Mouse (Mus musculus): ENCODE measurements around the gene Pcyox1. TPM values are rescaled to one million over a fixed set of nuclear protein-coding genes. Genes with fewer than 3 reads are reported as not detected.
A peak's percentile ranks its signal among the peaks of the same experiment; 100 is the strongest.

The Pcyox1 gene
- polyA plus RNA-seq, 1 experiment from 2014 or later = 107 TPM

- Histone ChIP-seq H3K4me2 (peak overlapping the region; percentile 84), H3K4me3 (ENCODE audit: low read depth, low read length) (peak overlapping the region; percentile 65), H3K9me3 (ENCODE audit: control insufficient read depth, low read length) (no peaks in the 10 kb centered on the region), H3K27ac (ENCODE audit: low read depth, low read length) (no peak overlapping the region; the same call in 1 of the 2 replicates), H3K4me1 (ENCODE audit: control insufficient read depth, insufficient read depth, low read length) (peaks cover 18% of the 10 kb centered on the region), H3K36me3 (ENCODE audit: control insufficient read depth, insufficient read depth, low read length) (no peaks in the 10 kb centered on the region), H3K27me3 (ENCODE audit: control insufficient read depth, insufficient read depth, low read length) (no peaks in the 10 kb centered on the region), H3K9ac (ENCODE audit: low read length) (peak overlapping the region; percentile 84)
- DNase-seq (ENCODE audit: low spot score, missing footprints) (no peak), ATAC-seq (ENCODE audit: low FRiP score) (no peak; the same call in 1 of the 2 replicates)
- 47% methylated on average over 25 of the region's 25 CpGs for WGBS
Observed at GRCm38 (mm10) chr6:86366125-86366852, 30.7 kb downstream of the Pcyox1 start.

- Histone ChIP-seq H3K4me2 (peak within 1 kb of the TSS; percentile 84), H3K4me1 (ENCODE audit: control insufficient read depth, insufficient read depth, low read length) (peaks cover 14% of the 10 kb centered on the region), H3K27ac (ENCODE audit: low read depth, low read length) (no peak within 1 kb of the TSS; the same call in 1 of the 2 replicates), H3K4me3 (ENCODE audit: low read depth, low read length) (peak within 1 kb of the TSS; percentile 65), H3K9me3 (ENCODE audit: control insufficient read depth, low read length) (no peaks in the 10 kb centered on the region), H3K27me3 (ENCODE audit: control insufficient read depth, insufficient read depth, low read length) (no peaks in the 10 kb centered on the region), H3K36me3 (ENCODE audit: control insufficient read depth, insufficient read depth, low read length) (no peaks in the 10 kb centered on the region), H3K9ac (ENCODE audit: low read length) (peak within 1 kb of the TSS; percentile 84)
- peak; percentile 96 for ATAC-seq (ENCODE audit: low FRiP score)
- DNase-seq (ENCODE audit: low spot score, missing footprints) = peak; percentile 100
- under 1% methylated on average over 68 of the region's 76 CpGs for WGBS
Observed at GRCm38 (mm10) chr6:86365371-86366124, 31.4 kb downstream of the Pcyox1 start, which contains the start of gene Fam136a. TSS of gene Fam136a (plus strand) at chr6:86365646.

- Histone ChIP-seq H3K4me3 (ENCODE audit: low read depth, low read length) (peak overlapping the region; percentile 65), H3K27ac (ENCODE audit: low read depth, low read length) (no peak overlapping the region; the same call in 1 of the 2 replicates), H3K9ac (ENCODE audit: low read length) (peak overlapping the region; percentile 68), H3K9me3 (ENCODE audit: control insufficient read depth, low read length) (no peaks in the 10 kb centered on the region), H3K4me2 (peak overlapping the region; percentile 84), H3K4me1 (ENCODE audit: control insufficient read depth, insufficient read depth, low read length) (peaks cover 12% of the 10 kb centered on the region), H3K27me3 (ENCODE audit: control insufficient read depth, insufficient read depth, low read length) (no peaks in the 10 kb centered on the region), H3K36me3 (ENCODE audit: control insufficient read depth, insufficient read depth, low read length) (no peaks in the 10 kb centered on the region)
- 5% methylated on average over 17 of the region's 17 CpGs for WGBS
- ATAC-seq (ENCODE audit: low FRiP score) = peak; percentile 52
- peak; percentile 97 for DNase-seq (ENCODE audit: low spot score, missing footprints)
Observed at GRCm38 (mm10) chr6:86364442-86365141, 32.4 kb downstream of the Pcyox1 start.

GRCm38 (mm10) chr6:86361373-86361772 is 35.6 kb downstream of the Pcyox1 start:
- WGBS = 87% methylated on average over 7 of the region's 7 CpGs
- no peaks in the 10 kb centered on the region for H3K27me3 ChIP-seq (ENCODE audit: control insufficient read depth, insufficient read depth, low read length)
- no peak for DNase-seq (ENCODE audit: low spot score, missing footprints)

GRCm38 (mm10) chr6:86360691-86361090 is 36.3 kb downstream of the Pcyox1 start:
- H3K4me1 ChIP-seq (ENCODE audit: control insufficient read depth, insufficient read depth, low read length) = 0 out of 2 replicates have a peak, but pooled peaks cover 5% of the 10 kb centered on the region
- 67% methylated on average over 7 of the region's 7 CpGs for WGBS
- H3K4me2 ChIP-seq = no peak overlapping the region

More at GRCm38 (mm10) chr6:86361373-86361772, 35.6 kb downstream of the Pcyox1 start:
- H3K4me3 ChIP-seq (ENCODE audit: low read depth, low read length) = no peak overlapping the region
- no peak overlapping the region for H3K9ac ChIP-seq (ENCODE audit: low read length)
- no peak overlapping the region for H3K4me2 ChIP-seq
- no peak for ATAC-seq (ENCODE audit: low FRiP score)
- H3K36me3 ChIP-seq (ENCODE audit: control insufficient read depth, insufficient read depth, low read length) = no peaks in the 10 kb centered on the region
- no peaks in the 10 kb centered on the region for H3K9me3 ChIP-seq (ENCODE audit: control insufficient read depth, low read length)
- H3K4me1 ChIP-seq (ENCODE audit: control insufficient read depth, insufficient read depth, low read length) = peaks cover 8% of the 10 kb centered on the region
- no peak overlapping the region for H3K27ac ChIP-seq (ENCODE audit: low read depth, low read length)

GRCm38 (mm10) chr6:86356956-86357355 is 40.0 kb downstream of the Pcyox1 start:
- DNase-seq (ENCODE audit: low spot score, missing footprints) = no peak
- Histone ChIP-seq H3K9ac (ENCODE audit: low read length) (no peak overlapping the region), H3K9me3 (ENCODE audit: control insufficient read depth, low read length) (no peaks in the 10 kb centered on the region), H3K27me3 (ENCODE audit: control insufficient read depth, insufficient read depth, low read length) (no peaks in the 10 kb centered on the region), H3K36me3 (ENCODE audit: control insufficient read depth, insufficient read depth, low read length) (no peaks in the 10 kb centered on the region), H3K27ac (ENCODE audit: low read depth, low read length) (no peak overlapping the region), H3K4me2 (no peak overlapping the region), H3K4me1 (ENCODE audit: control insufficient read depth, insufficient read depth, low read length) (no peaks in the 10 kb centered on the region), H3K4me3 (ENCODE audit: low read depth, low read length) (no peak overlapping the region)
- ATAC-seq (ENCODE audit: low FRiP score) = no peak
- WGBS = 86% methylated on average over 9 of the region's 9 CpGs

More at GRCm38 (mm10) chr6:86360691-86361090, 36.3 kb downstream of the Pcyox1 start:
- Histone ChIP-seq H3K27ac (ENCODE audit: low read depth, low read length) (no peak overlapping the region), H3K9ac (ENCODE audit: low read length) (no peak overlapping the region), H3K36me3 (ENCODE audit: control insufficient read depth, insufficient read depth, low read length) (no peaks in the 10 kb centered on the region), H3K27me3 (ENCODE audit: control insufficient read depth, insufficient read depth, low read length) (no peaks in the 10 kb centered on the region), H3K9me3 (ENCODE audit: control insufficient read depth, low read length) (no peaks in the 10 kb centered on the region), H3K4me3 (ENCODE audit: low read depth, low read length) (no peak overlapping the region)
- ATAC-seq (ENCODE audit: low FRiP score) (no peak), DNase-seq (ENCODE audit: low spot score, missing footprints) (no peak)

GRCm38 (mm10) chr6:86354948-86355347 is 42.0 kb downstream of the Pcyox1 start:
- Histone ChIP-seq H3K27me3 (ENCODE audit: control insufficient read depth, insufficient read depth, low read length) (no peaks in the 10 kb centered on the region), H3K36me3 (ENCODE audit: control insufficient read depth, insufficient read depth, low read length) (no peaks in the 10 kb centered on the region), H3K4me2 (no peak overlapping the region), H3K27ac (ENCODE audit: low read depth, low read length) (no peak overlapping the region), H3K4me3 (ENCODE audit: low read depth, low read length) (no peak overlapping the region), H3K9me3 (ENCODE audit: control insufficient read depth, low read length) (no peaks in the 10 kb centered on the region), H3K9ac (ENCODE audit: low read length) (no peak overlapping the region), H3K4me1 (ENCODE audit: control insufficient read depth, insufficient read depth, low read length) (no peaks in the 10 kb centered on the region)
- WGBS = 53% methylated on average over 3 of the region's 3 CpGs
- DNase-seq (ENCODE audit: low spot score, missing footprints) = no peak
- ATAC-seq (ENCODE audit: low FRiP score) = no peak

- no peak overlapping the region for H3K27ac ChIP-seq (ENCODE audit: low read depth, low read length)
- no peak for DNase-seq (ENCODE audit: low spot score, missing footprints)
Observed at GRCm38 (mm10) chr6:86349257-86349656, 47.7 kb downstream of the Pcyox1 start.

More at GRCm38 (mm10) chr6:86349257-86349656, 47.7 kb downstream of the Pcyox1 start:
- Histone ChIP-seq H3K4me3 (ENCODE audit: low read depth, low read length) (no peak overlapping the region), H3K27me3 (ENCODE audit: control insufficient read depth, insufficient read depth, low read length) (no peaks in the 10 kb centered on the region), H3K9me3 (ENCODE audit: control insufficient read depth, low read length) (no peaks in the 10 kb centered on the region), H3K9ac (ENCODE audit: low read length) (no peak overlapping the region), H3K4me1 (ENCODE audit: control insufficient read depth, insufficient read depth, low read length) (no peaks in the 10 kb centered on the region), H3K36me3 (ENCODE audit: control insufficient read depth, insufficient read depth, low read length) (no peaks in the 10 kb centered on the region), H3K4me2 (no peak overlapping the region)
- ATAC-seq (ENCODE audit: low FRiP score) = no peak
- WGBS = 61% methylated on average over 7 of the region's 7 CpGs
